Mouse (Mus musculus): ENCODE data around the gene March7.

March7 gene

DNA sequence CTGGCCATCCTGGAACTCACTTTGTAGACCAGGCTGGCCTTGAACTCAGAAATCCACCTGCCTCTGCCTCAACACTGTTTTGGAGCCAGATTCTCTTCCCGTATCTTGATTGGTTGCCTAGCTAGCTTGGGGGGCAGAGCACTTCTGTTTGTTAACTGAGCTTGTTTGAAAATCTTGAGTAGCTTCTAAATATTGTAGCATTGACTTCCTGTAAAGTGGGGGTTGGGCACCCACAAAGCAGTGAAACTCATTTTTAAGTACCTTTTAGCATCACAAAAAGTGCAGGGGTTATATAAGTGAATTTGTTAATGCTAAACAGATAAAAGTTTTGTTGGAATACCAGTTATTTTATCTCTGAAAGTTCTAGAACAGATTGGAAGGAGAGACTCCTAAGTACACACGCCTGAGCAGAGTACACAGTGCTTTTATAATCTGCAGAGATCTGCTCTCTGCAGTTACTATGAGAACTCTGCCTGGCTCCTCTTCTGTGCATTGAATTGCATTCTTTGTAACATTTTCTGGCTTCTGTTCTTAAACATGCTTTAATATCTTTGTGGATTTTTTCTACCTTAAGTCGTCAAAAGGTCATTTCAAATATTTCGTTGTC is 7.0 kb downstream of the March7 start:
- no peak for DNase-seq

DNA sequence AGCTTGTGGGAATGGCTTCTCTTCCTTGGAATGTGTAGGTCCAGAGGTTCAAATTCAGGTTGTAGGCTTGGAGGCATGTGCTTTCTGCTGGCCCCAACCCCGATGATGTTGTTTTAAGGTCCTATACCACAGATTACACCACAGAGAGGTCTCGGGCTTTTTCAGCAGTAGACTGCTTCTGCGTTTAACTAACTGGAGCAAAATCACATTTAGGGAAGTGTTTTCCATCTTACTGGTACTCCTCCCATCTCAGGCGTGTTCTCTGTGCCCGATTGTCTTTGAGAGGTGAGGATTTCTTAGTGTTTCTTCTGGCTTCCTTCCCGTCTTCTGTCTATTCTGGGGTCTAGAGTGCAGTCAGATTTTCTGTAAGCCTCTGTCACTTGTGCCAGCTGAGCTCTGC is 7.9 kb downstream of the March7 start:
- DNase-seq = no peak

DNA sequence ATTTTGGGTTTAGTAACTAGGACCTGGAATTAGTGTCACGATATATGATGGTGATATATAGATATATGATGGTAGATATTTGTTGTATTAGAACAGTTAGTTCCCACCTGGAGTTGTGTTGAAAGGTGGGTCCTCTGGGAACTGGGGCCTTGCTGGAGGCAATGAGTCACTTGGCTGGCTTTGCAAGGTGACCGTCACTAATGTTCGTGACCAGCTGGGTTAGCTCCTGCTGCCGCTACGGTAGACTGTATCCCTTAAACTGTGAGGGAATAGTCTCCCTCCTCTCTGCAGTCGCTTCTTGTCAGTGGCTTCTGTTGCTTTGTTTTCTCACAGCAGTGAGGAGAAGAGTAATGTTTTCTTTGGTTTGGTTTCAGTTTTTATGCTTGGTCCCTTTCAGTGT is 11.5 kb downstream of the March7 start:
- peak; percentile 29 to 49 for DNase-seq

DNA sequence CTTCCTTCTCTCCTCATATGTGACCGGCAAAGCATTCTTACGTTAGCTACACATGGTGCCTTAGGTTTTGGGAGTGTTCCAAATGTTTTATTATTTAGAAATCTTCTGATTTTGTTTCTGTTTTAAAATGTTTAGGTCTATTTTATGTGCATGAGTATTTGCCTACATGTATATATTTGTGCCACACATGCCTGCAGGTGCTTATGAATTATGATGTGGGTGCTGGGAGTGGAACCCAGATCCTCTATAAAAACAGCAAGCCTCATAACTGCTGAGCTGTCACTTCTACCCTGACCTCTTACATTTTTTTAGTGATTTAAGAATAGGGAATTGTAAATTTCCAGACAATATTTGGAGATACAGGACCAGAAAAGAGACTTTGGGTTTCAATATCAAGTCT is 12.3 kb downstream of the March7 start:
- no peak for DNase-seq

DNA sequence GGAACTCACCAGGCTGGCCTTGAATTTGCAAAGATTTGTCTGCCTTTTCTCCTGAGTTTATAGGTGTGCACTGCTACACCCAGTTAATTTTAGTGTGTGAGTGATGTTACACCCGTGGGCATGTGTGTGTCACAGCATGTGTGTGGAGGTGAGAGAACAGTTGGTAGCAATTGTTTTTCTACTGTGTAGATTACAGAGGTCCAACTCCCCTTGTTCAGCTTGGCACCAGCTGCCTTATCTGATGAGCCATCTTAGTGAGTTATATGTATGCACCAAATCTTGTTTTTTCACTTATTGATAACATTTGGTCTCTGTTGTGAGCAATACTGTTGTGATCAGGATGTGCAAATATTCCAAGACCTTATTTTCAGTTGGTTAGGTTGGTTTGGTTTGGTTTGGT is 13.8 kb downstream of the March7 start:
- DNase-seq = no peak

DNA sequence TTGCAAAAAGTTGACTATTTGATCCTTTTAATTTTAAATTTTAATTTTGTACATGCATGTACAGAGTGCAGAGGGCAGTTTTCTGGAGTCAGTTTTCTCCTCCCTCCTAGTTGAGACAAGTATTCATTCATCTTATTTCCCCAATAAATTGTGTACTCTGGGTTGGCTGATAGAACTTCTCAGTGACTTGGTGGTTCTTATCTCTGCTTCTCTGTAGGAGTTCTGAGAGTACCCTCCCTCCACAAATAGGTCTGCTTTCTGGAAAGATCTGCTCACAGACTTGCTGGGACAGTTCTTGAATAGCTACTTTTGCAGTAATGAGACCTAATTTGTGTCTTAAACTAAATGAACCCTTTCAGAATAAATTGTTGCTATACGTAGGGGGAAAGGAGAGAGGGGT is 18.8 kb downstream of the March7 start:
- DNase-seq = no peak

DNA sequence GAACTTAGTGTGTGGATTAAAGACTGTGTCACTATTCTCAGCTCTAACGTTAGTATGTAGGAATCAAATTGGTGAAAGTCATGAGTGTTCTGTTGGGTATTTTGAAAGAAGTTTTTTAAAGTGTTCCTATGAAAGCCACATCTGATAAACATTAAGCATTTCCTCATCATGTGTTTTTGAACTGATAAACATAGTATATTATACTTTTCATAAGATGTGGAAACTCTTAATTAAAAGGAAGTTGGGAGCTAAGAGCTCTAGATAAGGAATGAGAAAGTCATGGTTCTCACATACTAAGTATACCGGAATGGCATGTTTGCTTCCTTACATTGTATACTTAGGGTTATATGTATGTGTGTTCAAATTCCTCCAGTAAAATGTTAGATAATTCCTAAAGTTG is 20.7 kb downstream of the March7 start:
- DNase-seq = no peak

DNA sequence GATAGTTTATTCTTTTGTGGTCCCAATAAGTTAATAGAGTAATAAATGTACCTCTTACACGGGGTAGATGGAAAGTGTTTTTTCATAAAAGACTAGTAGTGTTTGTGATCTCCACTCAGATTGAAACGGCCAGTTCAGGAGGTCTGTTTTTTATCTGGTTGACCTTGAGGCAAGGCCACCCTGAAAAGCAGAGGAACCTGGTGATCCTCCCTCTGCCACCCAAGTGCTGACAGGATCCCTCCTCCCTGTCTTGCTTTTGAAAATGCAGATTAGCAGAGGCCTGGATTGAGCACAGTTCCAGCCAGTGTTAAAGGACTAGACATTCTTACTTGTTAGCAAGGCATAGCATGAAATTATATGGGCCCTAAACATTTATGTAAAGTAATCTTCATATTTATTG is 23.5 kb downstream of the March7 start:
- DNase-seq = no peak

DNA sequence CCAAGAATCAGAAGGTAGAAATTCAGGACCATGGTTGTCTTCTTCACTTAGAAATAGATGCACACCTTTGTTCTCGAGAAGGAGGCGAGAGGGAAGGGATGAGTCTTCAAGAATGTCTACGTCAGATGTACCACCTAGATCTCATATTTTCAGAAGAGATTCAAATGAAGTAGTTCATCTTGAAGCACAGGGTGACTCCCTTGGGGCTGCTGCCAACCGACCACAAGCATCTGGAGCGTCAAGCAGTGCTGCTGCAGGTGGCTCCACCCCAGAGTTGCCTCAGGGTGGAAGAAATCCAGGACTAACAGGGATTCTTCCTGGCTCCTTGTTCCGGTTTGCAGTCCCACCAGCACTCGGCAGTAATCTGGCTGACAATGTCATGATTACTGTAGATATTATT is 24.8 kb downstream of the March7 start:
- DNase-seq = no peak

DNA sequence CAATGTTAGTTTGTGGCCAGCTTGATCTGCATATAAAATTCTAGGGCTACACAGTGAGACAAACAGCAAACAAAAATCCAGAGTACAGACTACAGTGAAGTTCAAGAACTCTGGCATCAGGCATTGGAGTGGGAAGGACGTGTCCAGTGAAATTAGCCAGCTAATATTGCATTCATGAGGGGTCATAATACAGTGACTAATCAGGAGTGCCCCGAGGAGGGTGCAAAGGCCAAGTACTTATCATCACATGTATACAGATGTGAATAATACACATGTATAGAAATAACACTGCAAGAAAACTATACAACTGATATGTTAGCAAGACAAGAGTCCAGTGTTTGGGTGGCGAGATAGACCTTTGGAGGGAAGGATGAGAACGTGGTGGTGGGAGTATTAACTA is 43.1 kb downstream of the March7 start:
- DNase-seq = no peak

DNA sequence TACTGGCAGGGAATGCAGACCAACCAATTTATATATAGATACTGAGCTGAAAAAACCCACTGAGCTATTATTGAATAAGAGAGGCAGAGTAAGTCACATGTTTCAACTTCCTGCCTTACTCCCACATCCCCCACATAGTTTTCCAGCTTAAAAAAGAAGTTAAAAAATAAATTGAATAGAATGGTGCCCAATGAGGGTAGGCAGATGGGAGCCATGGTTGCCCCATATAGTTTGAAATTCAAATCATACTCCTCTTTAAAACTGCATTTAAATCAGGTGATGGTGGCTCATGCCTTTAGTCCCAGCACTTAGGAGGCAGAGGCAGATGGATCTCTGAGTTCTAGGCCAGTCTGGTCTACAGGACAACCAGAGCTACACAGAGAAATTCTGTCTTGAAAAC is 43.8 kb downstream of the March7 start:
- DNase-seq = no peak

DNA sequence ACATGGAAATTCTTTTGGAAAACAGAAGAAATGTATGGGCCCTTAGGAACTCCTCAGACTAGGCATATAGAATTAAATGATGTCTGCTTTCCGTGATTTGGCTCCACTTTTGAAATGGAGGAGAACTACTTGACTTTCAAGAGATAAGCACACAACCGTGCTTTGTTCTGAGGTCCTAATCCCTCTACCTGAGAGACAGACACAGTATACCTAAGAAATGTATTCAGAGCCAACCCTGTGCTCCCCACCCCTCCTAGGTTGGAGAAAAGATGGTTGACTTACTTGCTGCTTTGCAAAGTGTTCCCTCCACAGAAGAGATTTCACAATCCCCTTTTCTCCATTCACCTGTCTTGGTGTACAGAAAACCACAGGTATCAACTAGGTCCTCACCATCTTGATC is 47.1 kb downstream of the March7 start:
- DNase-seq = no peak

DNA sequence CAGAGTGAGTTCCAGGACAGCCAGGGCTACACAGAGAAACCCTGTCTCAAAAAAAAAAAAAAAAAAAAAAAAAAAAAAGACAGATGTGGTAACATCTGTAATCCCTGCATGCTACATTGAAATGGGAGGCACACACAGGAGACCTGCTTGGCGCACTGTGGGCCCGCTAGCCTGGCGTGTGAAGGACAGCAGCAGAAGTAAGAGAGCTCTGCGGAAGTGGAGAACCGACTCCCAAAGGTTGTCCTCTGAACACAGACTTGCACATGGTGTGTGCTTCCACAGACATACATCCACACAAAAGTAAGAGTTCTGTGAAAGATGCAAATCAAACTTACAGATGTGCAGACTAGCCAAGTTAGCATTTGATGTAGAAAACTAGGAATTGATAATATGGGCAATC is 49.5 kb downstream of the March7 start:
- DNase-seq = no peak

DNA sequence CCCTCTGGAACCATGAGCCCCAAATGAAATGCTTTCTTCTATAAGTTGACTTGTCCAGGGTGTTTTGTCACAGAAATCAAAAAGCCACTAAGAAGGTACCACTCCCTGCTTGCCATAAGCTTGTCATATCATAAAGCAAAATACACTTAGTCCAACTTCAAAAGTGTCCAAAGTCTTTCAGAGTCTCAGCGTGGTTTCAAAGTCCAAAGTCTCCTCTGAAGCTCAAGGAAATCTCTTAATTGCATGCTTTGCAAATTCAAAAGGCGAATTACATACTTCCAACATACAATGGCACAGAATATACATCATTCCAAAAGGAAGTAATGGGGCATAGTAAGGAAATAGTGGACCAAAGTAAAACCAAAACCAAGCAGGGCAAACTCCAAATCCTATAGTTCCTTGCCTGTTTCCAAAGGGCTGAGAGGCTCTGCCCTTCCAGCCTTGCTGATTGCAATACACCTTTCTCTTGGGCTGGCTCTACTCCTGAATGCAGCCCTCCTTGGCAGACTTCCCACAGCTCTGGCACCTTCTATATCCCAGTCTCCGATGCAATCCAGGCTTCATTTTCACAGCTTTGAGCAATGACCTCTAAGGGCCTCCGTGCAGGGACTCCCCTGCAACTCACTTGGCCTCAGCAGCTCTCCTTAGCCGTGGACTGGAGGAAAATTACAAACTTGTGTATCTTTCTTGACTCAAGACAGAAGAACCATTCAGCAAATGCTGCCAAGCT is 51.1 kb downstream of the March7 start:
- DNase-seq = peak in 1 of 2 experiments; percentile 12

DNA sequence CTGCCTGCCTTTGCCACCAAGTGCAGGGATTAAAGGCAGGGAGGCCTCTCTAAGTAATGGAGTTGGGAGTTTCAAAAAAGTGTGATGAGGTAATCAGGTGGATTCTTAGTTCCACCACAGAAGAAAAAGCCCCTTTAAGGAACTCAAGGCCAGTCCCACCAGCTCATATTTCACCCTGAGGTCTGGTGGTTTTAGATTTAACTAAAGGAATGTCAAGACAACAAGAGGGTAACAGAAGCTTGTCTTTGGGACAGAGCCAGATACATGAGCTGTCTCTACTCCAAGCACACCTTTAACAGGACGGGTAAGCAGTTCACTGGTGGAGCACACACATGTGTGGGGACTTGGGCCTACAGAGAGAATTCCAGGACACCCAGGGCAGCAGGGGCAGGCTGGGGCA is 57.9 kb downstream of the March7 start:
- DNase-seq = no peak

DNA sequence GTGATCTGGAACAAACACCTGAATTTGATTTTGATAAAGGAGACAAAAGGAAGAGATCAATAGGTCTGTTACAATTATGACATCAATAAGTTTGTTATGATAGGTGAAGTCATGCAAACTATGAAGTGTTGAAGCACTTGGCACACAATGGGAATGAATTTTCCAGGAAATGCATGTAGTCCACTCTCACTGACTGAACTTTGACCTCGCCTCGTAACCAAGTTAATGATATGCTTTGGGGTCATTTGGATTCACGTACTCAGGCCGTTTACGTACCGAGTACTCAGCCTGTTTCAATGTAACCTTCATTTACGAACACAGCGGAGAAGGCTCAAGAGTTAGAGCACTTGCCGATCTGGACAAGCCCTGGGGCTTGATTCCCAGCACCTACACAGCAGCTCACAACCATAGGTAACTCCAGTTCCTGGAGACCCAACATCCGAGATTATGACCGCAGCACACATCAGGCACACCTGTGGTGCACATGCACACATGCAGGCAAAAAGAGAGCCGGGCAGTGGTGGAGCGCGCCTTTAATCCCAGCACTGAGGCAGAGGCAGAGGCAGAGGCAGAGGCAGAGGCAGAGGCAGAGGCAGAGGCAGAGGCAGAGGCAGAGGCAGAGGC is 60.3 kb downstream of the March7 start:
- DNase-seq = no peak

DNA sequence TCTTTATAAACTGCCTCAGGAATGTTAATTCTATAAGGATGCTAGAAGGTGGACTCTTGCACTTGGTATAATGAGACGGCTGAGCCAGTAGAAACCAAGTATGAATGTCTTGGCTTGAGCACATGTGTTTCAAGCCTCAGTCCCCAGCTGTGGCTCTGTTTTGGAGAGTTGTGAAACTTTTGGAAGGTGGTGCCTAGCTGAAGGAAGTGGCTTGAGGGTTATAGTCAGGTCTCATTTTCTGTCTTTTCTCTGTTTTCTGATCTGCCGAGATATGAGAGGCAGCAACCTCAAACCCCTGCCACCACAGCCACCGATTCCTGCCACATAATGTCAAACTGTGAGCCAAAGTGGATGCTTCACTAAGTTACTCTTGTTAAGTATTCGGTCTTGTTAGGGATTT is 68.9 kb downstream of the March7 start:
- no peak for DNase-seq

DNA sequence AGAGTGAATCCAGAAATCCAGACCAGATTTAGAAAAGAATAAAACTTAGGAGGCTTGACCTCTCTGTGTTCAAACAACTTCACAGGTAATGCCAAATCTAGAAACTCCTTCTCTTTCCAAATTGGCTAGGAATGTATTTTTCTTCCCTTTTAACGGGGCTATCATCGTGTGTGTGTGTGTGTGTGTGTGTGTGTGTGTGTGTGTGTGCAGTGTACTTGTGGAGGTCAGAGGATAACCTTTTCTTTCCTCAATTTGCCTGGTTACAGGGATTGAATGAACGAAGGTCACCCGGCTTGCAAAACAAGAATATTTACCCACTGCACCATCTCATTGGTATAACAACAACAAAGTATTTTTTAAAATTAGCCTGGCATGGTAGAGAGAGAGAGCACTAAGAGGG is 72.9 kb downstream of the March7 start:
- no peak for DNase-seq

DNA sequence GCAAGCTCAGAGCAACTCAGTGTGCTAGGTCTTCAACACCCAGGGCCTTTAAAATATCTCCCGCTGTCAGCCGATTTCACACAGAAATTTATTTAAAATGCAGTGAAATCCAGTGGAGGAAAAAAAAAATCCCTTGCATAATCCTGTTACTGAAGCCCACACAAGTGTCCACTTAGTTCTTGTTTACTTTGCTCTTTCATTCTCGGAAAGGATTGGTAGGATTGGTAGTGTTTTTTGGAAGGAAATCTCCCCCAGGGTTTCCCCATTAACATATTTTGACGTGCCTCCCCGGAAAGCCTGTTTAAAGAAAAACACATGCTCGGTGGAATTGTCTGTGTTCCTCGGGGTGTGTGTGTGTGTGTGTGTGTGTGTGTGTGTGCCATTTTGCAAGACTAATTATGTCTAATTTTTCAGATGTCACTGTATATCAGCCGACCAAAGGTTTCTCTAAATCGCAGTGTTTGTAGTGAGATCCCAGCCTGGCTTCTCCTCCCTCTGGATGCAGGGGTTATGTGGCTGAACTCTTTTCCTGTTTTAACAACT is 73.6 kb downstream of the March7 start:
- DNase-seq = no peak

DNA sequence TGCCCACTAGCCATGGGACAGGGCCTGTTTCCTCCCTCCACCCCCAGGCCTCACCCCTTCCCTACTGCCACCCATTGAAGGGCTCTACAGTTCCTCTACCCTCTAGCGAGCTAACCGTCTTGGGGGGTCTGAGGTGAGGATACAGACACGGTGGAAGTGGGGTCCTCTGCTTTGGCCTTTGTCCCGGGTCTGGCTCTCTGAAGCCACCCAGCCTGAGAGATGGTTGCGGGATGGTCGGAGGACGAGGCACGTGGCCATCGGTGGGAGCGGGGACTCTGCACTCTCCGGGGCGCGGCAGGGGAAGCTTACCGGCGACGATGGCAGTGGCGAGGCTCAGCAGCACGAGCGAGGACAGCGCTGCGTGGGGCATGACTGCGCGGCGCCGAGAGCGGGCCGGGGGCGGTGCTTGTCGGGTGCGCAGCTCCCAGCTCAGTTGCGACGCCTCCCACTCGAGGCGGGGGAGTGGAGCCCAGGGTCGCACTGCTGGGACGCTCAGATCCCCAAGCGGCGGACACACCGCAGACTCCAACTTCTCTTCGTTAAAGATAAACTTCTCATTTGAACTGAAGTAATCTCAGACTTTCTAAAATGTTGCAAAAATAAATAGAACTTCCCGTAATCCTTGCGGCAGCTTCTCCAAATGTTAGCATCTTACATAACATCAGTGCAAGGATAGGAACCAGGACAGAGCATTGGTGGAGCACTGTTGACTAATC is 74.2 kb downstream of the March7 start:
- peak; percentile 27 to 48 for DNase-seq

DNA sequence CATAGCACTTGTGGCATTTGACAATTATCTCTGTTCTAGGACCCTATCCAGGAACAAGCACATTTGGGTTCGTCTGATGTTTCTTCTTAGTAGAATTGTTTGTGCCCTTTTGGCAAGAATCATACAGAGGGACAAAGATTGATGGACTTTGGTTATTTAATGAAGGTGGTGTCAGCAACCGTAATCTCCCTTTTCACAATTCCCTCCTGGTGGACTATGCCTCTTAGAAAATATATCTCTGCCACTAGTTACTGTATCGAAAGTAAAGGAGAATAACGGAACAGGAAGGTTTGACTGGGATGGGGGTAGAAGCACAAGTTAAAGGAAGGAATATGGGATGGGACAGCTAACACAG is 74.8 kb downstream of the March7 start, which contains the start of gene Cd302:
TSS of gene Cd302 (minus strand) at position 22 of the 355 bp plus-strand sequence.
- DNase-seq = no peak

DNA sequence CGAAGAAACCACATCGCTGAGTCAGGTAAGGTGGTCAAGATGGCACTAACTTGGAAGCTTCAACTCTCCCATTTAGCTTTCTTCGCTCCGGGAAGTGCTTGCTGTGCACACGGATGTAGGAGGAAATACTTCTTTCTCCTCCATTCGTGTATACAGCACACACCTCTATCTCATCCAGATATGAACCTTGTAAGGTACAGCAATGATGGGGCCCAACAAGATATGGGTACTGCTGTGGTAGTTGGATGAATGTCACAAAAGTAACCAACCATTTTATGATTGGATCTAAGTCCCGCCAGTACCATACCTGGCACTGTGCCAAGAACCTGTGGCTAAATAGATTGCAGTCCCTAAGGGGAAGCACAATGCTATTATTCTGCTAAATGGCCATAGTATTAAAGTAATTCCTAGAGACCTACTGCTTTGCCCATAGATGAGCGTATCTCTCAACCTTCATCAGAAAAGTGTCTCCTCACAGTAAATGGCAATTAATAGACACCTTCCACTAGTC is 75.5 kb downstream of the March7 start:
- no peak for DNase-seq

DNA sequence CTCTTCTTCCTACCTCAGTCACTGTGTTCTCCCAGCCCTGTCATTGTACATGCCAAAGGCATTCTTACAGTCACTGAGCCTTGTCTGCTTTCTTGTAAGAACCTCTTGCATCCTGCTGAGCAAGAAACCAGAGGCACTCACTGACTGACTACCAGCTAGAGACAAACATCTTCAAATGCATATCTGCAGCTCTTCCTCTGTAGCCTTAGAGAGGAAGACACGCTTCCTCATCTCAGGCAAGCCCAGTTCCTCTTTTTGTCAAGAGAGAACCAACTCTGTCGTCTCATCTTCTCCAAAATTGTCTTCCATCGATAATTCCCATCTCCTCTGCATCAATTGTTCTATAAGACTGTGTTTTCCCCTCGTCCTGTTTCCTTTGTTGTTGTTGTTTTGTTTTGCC is 78.9 kb downstream of the March7 start:
- DNase-seq = no peak
